Mouse (Mus musculus): ENCODE data around the gene Lhx5.

The Lhx5 gene

GRCm38 (mm10) chr5:120433135-120433760 lies 1.7 kb downstream of the Lhx5 start:
- DNase-seq: no peak

- DNase-seq: no peak
Measured at GRCm38 (mm10) chr5:120434231-120434735, 2.8 kb downstream of the Lhx5 start.

- no peak for DNase-seq
Measured at GRCm38 (mm10) chr5:120435006-120435681, 3.6 kb downstream of the Lhx5 start.

GRCm38 (mm10) chr5:120435731-120436501 lies 4.4 kb downstream of the Lhx5 start:
- no peak for DNase-seq

GRCm38 (mm10) chr5:120436885-120437495 lies 5.5 kb downstream of the Lhx5 start:
- no peak for DNase-seq

GRCm38 (mm10) chr5:120437539-120437938 lies 6.0 kb downstream of the Lhx5 start:
- DNase-seq: no peak

- DNase-seq: no peak
Measured at GRCm38 (mm10) chr5:120437986-120438385, 6.5 kb downstream of the Lhx5 start.

- no peak for DNase-seq
Measured at GRCm38 (mm10) chr5:120438469-120438868, 7.0 kb downstream of the Lhx5 start.

GRCm38 (mm10) chr5:120438991-120439710 lies 7.7 kb downstream of the Lhx5 start:
- DNase-seq: no peak

GRCm38 (mm10) chr5:120439887-120440670 lies 8.6 kb downstream of the Lhx5 start:
- DNase-seq: no peak

- DNase-seq: peak; percentile 94
Measured at GRCm38 (mm10) chr5:120440733-120441132, 9.2 kb downstream of the Lhx5 start.

GRCm38 (mm10) chr5:120447305-120447704 lies 15.8 kb downstream of the Lhx5 start:
- DNase-seq: no peak

- DNase-seq: no peak
Measured at GRCm38 (mm10) chr5:120454756-120455337, 23.3 kb downstream of the Lhx5 start.

- no peak for DNase-seq
Measured at GRCm38 (mm10) chr5:120456253-120456652, 24.8 kb downstream of the Lhx5 start.

- DNase-seq: no peak
Measured at GRCm38 (mm10) chr5:120456841-120457554, 25.5 kb downstream of the Lhx5 start.

GRCm38 (mm10) chr5:120457628-120458027 lies 26.1 kb downstream of the Lhx5 start:
- no peak for DNase-seq

- no peak for DNase-seq
Measured at GRCm38 (mm10) chr5:120459133-120459532, 27.6 kb downstream of the Lhx5 start.

GRCm38 (mm10) chr5:120461902-120462301 lies 30.4 kb downstream of the Lhx5 start:
- DNase-seq: no peak

- DNase-seq: no peak
Measured at GRCm38 (mm10) chr5:120464321-120464720, 32.8 kb downstream of the Lhx5 start.

- no peak for DNase-seq
Measured at GRCm38 (mm10) chr5:120465062-120465461, 33.6 kb downstream of the Lhx5 start.

- DNase-seq: peak; percentile 96
Measured at GRCm38 (mm10) chr5:120465860-120466259, 34.4 kb downstream of the Lhx5 start.

All from heart, adult 11 months (tissue).